Mouse (Mus musculus) heart, adult 2 months (tissue): ENCODE data around the gene Car10. TPM values are rescaled to one million over a fixed set of nuclear protein-coding genes. Genes with fewer than 3 reads are reported as not detected.

ENCODE experiments used
- DNase-seq, 2 experiments: peaks; one replicate each; pipeline ENCODE4 v3.0.0; 2021
- H3K27ac ChIP-seq: fragments of 200-600 bp; 2 replicates; pipeline ENCODE4 v1.8.1; 2022
- H3K27me3 ChIP-seq: fragments of 200-500 bp; 2 replicates; pipeline ENCODE4 v1.6.1; 2012; ENCODE audit warnings: mild to moderate bottlenecking, low read length, inconsistent platforms, mixed read lengths; ENCODE audit not compliant: control insufficient read depth, insufficient read depth
- H3K36me3 ChIP-seq: fragments of 200-500 bp; 2 replicates; pipeline ENCODE4 v1.6.1; 2012; ENCODE audit warnings: low read length, inconsistent platforms; ENCODE audit not compliant: control insufficient read depth, insufficient read depth
- H3K4me1 ChIP-seq: fragments of 200-500 bp; 2 replicates; pipeline ENCODE4 v1.6.1; 2011; ENCODE audit warnings: low read length; ENCODE audit not compliant: control insufficient read depth, insufficient read depth
- H3K4me3 ChIP-seq: fragments of 200-600 bp; 2 replicates; pipeline ENCODE4 v1.8.1; 2022
- H3K79me2 ChIP-seq: fragments of 200-500 bp; replicated peaks from 2 replicates; pipeline ENCODE4 v1.6.1; 2012; ENCODE audit warnings: mild to moderate bottlenecking, inconsistent platforms, low read length, moderate library complexity, mixed read lengths; ENCODE audit not compliant: control insufficient read depth, insufficient read depth
- H3K9ac ChIP-seq: fragments of 200-500 bp; 2 replicates; pipeline ENCODE4 v1.6.1; 2012; ENCODE audit warnings: low read depth, mild to moderate bottlenecking, control low read depth, inconsistent platforms, low read length, mixed read lengths
- CTCF ChIP-seq: fragments of 200-600 bp; IDR thresholded peaks from 2 replicates; pipeline ENCODE4 v1.8.1; 2022; ENCODE audit warnings: antibody characterized with exemption, mild to moderate bottlenecking, moderate library complexity
- EP300 ChIP-seq: fragments of 200-500 bp; IDR thresholded peaks from 2 replicates; pipeline ENCODE4 v1.6.1; 2011; ENCODE audit warnings: low read depth, low read length, control low read depth; ENCODE audit not compliant: insufficient read depth
- POLR2A ChIP-seq: fragments of 200-500 bp; IDR thresholded peaks from 2 replicates; pipeline ENCODE4 v1.6.1; 2011; ENCODE audit warnings: mild to moderate bottlenecking, low read depth, low read length, control low read depth; ENCODE audit not compliant: insufficient read depth
- WGBS: fragments of 180-500 bp; shearing (Covaris S2); methylation state at CpG from one replicate; pipeline ENCODE4 v1.1.7; 2018; 5-methylcytosine and 5-hydroxymethylcytosine counted together
- intact Hi-C: fragments of 180-260 bp; cut with DNase I; formaldehyde crosslinking; loops from one replicate; pipeline ENCODE4 v1.15.1; 2025
- polyA plus RNA-seq: library from polyadenylated mRNA; depleted of rRNA; stranded (reverse); fragments of >200 nt; gene quantifications from 2 replicates; pipeline ENCODE4 v1.2.3, GENCODE M21; 2012
- total RNA-seq, 2 experiments: library from RNA; stranded (reverse); gene quantifications; 2 replicates each; pipeline ENCODE4 v1.2.3; 2021

Gene Car10
- total and polyA plus RNA-seq, 3 experiments, result not detected

DNA sequence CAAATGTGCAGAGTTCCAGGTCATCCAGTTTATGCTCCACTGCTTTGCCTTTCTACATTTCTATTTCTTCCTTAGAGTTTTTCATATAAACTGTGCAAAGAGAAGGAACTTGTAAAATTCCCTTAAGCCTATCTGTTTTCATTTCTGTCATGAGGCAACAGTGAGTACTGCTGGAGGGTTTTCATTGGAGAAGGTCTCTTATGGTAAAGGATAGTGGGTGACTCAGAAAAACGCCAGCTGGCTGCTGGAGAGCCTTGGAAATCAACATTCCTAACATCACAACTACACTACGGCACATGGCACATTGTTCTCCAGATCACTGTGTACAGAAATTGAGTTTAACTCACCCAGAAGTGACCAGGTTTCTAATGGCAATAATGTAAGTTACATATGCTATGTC is 88.3 kb downstream of the Car10 start:
- WGBS, result 57% methylated on average over 2 of the region's 2 CpGs
- Histone ChIP-seq H3K36me3 (no peaks in the 10 kb centered on the region), H3K9ac (no peak overlapping the region), H3K4me3 (no peak overlapping the region), H3K27me3 (no peaks in the 10 kb centered on the region), H3K79me2 (no peaks in the 10 kb centered on the region), H3K27ac (peak overlapping the region; percentile 45), H3K4me1 (no peaks in the 10 kb centered on the region)
- DNase-seq, result no peak
- TF ChIP-seq EP300 (no peak), POLR2A (no peak), CTCF (no peak)
- intact Hi-C loops, result no loop called here

DNA sequence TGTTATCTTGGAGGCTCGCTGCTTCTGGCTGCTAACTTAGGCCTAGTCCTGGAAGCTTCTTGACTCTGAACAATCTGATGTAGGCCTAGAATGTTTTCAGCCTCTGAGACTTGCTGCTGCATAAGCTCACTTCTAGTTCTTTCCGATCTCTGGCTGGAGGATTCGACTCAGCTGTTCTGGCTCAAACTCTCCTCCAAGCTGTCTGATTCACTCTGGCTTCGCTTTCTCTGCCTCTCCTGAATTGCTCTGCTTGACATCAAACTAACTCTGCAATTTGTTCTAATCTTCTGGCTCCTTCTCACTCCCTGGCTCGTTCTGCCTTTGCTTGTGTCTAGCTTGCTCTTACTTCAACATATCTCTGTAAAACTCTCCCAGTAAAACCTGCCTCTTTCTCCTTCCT is 90.8 kb downstream of the Car10 start:
- TF ChIP-seq CTCF (no peak), EP300 (no peak), POLR2A (no peak)
- Histone ChIP-seq H3K79me2 (no peaks in the 10 kb centered on the region), H3K36me3 (no peaks in the 10 kb centered on the region), H3K4me1 (no peaks in the 10 kb centered on the region), H3K4me3 (no peak overlapping the region), H3K9ac (no peak overlapping the region), H3K27ac (no peak overlapping the region), H3K27me3 (no peaks in the 10 kb centered on the region)
- DNase-seq, result peak; percentile 20 to 23
- WGBS, result 54% methylated on average over 5 of the region's 5 CpGs
- intact Hi-C loops, result no loop called here

DNA sequence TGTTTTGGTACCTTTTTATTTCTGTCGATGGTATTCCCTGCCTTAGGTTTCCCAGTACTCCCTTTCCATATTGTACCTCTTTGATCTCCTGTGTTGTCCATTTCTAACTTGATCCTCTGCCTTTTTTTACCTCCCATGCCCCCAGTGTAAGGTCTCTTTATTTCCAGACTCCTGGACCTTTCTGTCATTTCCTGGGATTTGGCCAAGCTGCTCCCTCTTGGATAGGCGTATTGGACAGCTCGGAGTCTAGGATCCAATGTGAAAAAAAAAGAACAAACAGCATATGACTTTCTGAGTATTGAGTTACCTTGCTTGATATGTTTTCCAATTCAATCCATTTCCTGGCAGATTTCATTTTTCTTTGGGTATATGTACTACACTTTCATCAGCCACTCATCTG is 102.2 kb downstream of the Car10 start:
- Histone ChIP-seq H3K4me1 (no peaks in the 10 kb centered on the region), H3K27ac (no peak overlapping the region), H3K27me3 (no peaks in the 10 kb centered on the region), H3K9ac (no peak overlapping the region), H3K79me2 (no peaks in the 10 kb centered on the region), H3K36me3 (no peaks in the 10 kb centered on the region), H3K4me3 (no peak overlapping the region)
- no peak for DNase-seq
- intact Hi-C loops, result no loop called here
- 68% methylated on average over 3 of the region's 3 CpGs for WGBS
- no peak for TF ChIP-seq CTCF
- TF ChIP-seq EP300, result no peak

DNA sequence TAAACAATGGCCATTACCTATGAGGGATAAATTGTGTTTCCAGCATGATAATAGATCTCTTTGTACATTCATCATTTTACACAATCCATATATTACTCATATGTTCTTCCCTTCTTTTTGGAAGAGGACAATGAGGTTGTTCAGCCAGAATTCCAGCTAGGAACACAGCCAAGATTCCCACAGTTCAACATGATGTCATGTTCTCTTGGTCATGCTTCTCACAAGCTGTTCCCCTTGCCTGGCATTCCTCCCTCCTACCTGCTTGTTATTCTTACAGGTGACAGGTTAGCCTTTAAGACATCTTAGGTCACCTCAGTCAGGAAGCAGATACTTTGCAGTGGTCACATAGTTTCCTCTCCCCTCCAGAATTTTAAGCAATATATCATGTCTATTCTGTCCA is 119.6 kb downstream of the Car10 start:
- no peak for TF ChIP-seq CTCF
- Histone ChIP-seq H3K9ac (no peak overlapping the region), H3K79me2 (no peaks in the 10 kb centered on the region), H3K27me3 (no peaks in the 10 kb centered on the region), H3K27ac (no peak overlapping the region), H3K4me1 (no peaks in the 10 kb centered on the region), H3K4me3 (no peak overlapping the region), H3K36me3 (no peaks in the 10 kb centered on the region)
- no peak for DNase-seq
- intact Hi-C loops, result no loop called here

DNA sequence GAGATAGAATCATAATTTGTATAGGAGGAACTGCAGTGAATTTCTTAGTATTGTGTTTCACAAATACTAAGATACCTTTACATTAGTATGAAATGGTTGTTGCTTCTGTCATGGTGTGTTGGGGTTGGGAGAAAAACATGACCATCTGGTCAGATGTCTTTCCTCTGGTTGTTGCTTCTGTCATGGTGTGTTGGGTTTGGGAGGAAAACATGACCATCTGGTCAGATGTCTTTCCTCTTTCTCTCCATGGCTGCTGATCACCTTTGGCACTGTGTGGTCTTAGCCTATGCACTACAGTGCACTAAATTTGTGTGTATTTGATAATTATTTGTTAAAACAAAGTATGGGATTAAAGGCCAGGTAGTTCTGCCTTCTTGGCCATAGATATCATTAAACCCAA is 132.2 kb downstream of the Car10 start:
- DNase-seq, result no peak
- Histone ChIP-seq H3K79me2 (no peaks in the 10 kb centered on the region), H3K27ac (no peak overlapping the region), H3K4me3 (no peak overlapping the region), H3K4me1 (no peaks in the 10 kb centered on the region), H3K9ac (no peak overlapping the region), H3K27me3 (no peaks in the 10 kb centered on the region), H3K36me3 (no peaks in the 10 kb centered on the region)
- intact Hi-C loops, result no loop called here
- no peak for TF ChIP-seq POLR2A
- TF ChIP-seq CTCF, result no peak
- TF ChIP-seq EP300, result no peak

DNA sequence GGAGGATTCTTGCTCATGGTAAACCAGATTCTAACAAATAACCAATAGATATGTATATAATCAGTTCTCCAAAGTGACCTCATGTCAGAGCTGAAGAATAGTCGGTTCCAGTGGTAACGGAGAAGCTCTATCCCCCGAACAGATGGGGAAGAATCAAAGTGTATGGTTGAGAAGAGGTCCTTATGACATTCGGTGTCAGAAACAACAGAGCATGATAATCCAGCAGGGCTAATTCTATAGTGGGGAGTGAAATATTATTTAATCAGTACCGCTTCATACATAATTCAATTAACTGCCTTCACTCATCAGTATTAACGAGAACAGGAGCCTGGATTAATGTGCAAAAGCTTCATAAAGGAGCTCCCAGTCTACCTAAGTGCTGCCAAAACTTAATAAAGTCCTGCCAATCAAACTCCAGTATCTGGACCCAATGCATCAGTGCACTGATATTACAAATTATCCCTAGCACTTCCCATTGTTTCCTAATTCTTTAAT is 152.0 kb downstream of the Car10 start:
- WGBS, result 77% methylated on average over 6 of the region's 6 CpGs
- H3K79me2 ChIP-seq, result no peaks in the 10 kb centered on the region
- no peaks in the 10 kb centered on the region for H3K27me3 ChIP-seq
- H3K4me3 ChIP-seq, result no peak overlapping the region
- H3K4me1 ChIP-seq, result no peaks in the 10 kb centered on the region
- TF ChIP-seq POLR2A (no peak), CTCF (no peak), EP300 (no peak)
- no peaks in the 10 kb centered on the region for H3K36me3 ChIP-seq
- intact Hi-C loops, result no loop called here
- no peak overlapping the region for H3K9ac ChIP-seq
- H3K27ac ChIP-seq, result no peak overlapping the region
- no peak for DNase-seq
